Mouse (Mus musculus): ENCODE results near the gene Dync2li1.

Dync2li1 gene

DNA sequence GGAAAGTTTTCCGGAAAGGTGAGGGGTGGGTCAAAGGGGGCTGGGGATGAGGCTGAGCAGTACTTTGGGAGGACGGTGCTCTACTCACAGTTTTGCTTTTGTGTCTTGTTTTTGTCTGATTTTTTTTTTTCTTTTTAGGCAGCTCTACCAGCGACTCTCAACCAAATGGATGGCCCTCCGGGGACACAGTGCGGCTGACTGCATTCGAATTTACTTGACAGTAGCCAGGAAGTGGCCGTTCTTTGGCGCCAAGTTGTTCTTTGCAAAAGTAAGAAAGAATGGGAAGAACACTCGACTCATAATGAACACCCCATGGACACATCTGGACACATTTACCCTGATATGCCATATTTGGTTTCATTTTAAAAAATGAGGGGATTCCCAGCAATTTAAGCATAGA, 14.8 kb upstream of the Dync2li1 start:
- DNase-seq, result no peak

DNA sequence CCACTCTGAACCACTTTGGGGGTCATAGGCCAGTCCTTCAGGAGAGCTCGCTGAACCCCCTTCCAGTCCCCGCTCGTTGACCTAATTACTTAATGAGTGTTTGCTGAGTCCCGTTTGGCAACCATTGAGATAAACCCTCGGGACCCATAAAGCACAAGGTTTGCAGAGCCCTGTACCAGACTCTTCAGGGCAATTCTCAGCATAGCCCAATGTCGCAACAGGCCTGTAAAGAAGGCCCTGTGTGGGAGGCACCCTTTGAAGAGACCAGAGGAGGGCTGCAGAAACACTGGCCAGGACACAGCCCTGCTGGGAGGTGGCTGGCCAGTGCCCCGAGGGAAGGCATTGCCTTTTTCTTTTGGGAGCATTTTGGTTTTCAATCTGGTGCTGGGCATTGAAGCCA, 14.3 kb upstream of the Dync2li1 start:
- DNase-seq, result peak in 1 of 2 experiments; percentile 52

DNA sequence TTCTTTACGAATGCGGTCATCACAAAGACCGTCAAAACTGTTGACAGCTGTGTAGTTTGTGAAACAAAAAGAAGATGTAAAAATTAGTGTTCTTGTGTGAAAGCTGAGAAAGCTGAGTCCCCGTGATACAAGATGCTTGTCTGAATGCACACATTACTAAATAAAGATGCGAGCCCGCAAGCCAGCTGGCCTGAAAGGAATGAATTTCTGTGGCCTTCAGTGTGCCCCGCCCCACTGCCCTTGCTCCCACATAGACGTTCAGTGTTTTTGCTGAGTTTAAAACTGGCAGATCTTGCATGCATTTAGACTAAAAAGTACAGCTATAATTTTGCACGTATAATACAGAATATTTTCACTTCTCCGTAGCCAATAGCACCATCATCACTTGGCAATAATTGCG, 10.5 kb upstream of the Dync2li1 start:
- DNase-seq, result no peak

DNA sequence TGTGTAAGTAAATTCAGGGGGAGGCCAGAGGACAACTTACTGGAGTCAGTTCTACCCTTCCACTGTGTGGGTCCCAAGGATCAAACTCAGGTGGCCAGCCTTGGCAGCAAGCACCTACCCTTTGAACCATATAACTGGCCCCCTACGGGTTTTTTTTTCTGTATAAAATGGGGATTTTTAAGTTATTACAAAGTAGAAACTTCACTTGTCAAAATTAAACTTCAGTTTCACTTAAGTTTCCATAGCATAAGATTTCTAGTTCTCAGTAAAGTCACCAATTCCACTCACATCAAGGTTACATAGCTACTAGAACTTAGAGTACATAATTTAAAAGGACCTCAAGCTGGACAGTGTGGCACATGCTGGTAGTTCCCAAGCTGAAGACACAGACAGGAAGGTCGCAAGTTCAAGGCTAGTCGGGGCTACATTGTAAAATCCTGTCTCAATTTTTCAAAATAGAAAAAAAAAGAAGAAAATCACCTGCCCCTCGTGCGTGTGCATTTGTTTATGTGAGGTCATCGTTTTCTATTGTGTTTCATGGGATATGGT, 9.7 kb upstream of the Dync2li1 start:
- DNase-seq, result no peak

DNA sequence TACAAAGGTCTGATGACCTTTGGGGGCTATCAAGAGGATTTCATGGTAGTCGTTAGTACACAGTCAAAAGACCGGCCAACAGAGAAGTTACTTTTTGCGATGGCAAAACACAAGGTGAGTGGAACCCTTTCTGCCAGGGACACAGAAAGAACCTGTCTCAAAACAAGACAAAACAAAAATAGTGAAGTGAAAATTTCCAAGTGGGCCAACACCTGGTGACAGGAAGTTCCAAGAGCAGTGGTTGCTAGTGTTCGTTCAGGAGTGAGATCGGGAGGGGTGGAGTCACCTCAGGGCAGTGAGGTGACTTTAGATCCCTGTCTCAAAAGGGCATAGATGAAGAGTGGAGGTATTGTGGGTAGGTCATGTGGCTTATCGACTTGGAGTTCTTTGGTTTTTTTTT, 8.3 kb upstream of the Dync2li1 start:
- DNase-seq, result no peak

DNA sequence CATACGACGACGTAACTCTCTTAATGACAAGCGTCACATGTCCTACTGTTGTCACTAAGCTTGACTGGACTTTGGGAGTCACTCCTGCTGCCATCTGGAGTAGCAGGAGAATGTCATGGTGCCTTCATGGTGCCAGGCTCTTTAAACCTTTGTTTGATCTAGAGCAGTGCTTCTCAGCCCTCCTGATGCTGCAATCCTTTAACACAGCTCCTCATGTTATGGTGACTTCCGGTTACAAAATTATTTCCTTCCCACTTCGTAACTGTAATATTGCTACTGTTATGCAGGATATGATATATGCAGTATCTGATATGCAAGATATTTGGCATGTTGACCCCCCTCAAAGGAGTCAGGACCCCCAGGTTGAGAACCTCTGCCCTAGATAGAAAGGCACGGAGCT, 7.2 kb upstream of the Dync2li1 start:
- DNase-seq, result no peak

DNA sequence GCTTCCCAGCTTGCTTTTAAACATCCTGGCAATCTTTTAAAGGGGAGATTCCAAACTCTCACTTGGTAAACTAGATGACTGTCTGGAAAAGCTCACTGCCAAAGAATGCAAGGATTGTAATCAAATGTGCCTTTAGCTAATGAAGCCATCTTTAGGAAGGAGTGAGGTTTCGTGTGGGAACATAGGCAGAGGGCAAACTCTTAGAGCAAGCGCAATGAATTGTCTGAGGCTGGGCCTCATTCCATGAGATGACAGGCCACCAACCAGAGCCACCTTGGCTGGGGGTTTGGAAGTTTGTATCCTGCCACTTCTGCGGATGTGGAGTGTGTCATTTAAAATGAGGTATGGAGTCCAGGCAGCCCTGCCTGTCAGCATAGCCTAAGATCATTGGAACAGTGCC, 6.2 kb upstream of the Dync2li1 start:
- peak; percentile 57 to 84 for DNase-seq

DNA sequence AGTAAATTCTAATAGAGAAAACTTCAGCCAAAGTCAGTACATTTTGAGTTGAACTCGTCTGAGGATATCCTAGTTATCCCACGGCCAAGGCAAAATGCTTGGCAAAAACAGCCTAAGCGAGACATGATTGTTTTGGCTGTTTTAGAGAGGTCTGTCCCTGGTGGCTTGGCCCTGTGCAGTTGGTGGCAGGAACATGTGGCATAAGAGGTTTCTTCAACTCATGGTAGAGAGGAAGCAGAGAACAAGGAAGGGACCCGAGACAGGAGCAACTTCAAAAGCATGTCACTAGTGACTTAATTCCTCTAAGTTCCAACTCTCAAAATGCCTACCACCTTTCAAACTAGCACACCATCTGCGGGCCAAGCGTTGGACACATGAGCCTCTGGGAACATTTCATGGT, 5.7 kb upstream of the Dync2li1 start:
- no peak for DNase-seq

DNA sequence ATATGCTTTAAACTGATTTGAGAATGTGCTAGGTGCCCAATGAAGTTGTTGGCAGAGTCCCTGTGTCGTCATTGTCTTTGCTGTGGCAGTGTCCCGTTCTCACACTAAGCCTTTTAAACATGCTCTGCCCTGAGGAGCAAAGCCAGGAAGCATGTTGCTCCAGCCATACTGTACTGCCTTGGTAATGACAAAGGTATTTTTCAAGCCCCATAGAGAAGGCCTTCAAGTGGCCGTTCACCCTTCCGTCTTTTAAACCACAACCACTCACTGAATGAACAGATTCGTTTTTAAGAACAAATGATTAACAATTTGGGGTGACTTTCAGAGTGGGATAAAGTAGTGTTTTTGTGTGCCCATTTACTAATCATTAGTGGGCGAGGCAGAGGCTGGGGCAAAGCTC, 5.1 kb upstream of the Dync2li1 start:
- no peak for DNase-seq

DNA sequence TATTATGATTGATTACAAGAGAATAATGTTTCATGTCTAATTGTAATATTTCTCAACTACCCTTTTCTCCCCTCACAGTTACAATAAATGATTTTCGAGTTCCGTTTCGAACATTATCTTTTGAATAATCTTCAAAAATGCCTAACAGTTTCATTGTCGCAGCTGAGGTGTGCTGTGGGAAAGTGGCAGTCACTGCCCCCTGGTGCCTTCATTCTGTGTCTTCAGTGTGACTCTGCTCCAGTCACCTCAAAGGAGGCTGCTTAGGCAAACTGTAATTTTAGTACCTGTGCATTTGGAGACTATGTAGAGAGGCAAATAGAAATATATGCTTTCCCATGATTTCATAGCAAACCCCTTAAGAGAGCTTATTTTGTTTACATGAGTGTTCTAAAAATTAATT, 4.3 kb upstream of the Dync2li1 start:
- DNase-seq, result no peak

DNA sequence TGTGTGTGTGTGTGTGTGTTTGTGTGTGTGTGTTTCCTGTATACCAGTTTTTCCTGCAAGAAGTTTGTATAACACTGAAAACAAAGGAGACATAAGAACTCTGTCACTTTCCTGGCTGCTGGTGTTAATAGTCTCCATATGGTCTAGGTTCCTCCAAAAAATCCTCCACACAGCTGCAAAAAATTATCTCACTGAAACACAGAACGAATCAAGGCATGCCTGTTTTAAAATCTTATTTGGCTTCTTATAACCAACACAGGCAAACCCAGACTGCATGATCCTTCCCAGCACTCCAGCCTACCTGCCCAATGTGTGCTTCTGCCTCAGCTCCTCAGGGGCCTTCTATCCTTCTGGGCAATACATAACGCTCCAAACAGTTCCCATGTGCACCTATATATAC, 3.4 kb upstream of the Dync2li1 start:
- DNase-seq, result no peak

DNA sequence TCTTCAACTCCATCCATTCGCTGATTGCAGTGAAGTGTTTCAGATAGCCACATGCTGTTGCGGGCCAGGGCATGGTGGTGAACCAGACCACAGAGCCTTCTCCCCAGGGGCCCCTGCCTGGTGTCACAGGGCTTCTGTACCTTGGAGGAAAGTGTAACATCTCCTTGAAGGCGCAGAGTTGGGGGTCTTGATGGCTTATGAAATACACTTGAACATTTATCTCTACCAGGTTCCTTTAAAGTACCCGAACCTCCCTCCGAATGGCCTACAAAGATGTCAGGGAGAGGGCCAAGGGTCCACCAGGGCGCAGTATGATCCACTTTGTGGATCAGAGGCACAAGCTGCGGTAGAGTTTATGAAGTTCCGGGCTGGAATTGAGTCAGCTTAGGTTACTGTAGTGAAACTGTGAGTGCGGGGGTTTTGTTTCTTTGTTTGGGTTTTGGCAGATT, 585 bp downstream of the Dync2li1 start:
- no peak for DNase-seq

DNA sequence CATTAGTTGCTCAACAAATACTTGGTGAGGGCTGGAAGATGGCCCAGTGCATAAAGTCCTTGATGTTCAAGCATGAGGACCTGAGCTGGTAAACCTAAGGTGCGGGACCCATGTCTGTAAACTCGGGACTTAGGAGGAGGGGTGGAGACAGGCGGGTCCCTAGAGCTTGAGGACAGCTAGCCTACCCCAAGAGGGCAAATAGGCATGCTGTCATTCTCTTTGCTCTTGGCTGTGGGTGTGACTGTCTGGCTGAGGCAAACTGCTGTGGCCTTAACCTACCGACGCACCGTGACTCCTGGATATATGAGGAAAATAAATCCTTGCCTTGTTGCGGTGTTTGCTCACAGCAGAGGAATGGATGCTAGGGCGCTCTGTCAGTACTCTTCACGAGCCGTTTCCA, 1.4 kb downstream of the Dync2li1 start:
- DNase-seq, result no peak

DNA sequence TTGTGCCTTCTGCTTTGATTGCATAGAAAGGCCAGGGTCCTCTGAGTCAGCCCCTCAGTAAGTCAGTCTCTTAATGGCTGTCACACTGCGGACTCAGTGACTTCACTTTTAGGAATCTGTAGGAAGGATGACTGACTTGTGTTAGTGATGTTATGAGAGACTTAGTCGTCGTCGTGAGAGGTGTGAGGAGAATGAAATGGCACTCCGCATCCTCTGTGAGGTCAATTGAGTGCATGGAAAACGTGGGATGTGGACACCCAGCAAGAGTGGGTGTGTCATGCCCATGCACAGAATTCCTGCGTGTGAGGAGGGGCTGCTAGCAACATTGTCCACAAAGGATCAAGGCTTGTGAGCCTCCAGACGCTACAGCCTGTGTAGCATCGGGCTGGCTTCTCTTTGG, 2.3 kb downstream of the Dync2li1 start:
- DNase-seq, result no peak

DNA sequence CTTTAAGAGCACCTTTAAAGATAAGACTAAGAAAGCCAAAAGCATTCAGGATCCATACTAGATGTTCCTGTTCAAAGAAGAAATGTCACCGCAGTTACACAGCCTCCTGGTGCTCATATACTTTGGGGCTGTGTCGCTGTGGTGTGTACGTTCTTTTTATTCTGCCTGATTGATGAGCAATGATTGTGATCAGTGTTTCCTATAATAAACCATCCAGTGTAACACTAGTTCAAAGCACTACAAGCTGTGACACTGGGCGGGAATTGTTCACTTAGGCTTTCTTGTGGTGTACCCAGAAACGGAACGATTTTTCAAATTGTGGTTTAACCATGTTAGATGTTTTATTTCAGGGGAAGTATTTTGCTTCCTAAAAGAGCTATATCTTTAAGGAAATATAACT, 5.5 kb downstream of the Dync2li1 start:
- DNase-seq, result no peak

DNA sequence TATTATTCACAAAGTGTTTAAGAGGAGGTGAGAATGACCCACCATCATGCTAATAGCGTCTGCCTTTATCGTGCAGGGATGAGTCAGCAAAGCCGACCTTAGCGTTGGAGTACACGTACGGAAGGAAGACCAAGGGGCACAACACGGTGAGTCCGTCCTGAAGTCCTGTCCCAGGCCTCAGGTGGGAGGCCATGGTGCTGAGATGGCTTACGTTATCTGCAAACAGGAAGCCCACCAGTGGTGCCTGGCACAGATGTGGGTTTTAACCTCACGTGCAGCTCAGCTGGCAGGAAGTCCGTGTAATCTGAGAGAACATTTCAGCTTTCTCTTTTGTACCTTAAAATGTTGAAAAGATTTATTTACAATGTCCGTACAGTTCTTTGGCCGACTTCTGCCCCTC, 7.1 kb downstream of the Dync2li1 start:
- no peak for DNase-seq

DNA sequence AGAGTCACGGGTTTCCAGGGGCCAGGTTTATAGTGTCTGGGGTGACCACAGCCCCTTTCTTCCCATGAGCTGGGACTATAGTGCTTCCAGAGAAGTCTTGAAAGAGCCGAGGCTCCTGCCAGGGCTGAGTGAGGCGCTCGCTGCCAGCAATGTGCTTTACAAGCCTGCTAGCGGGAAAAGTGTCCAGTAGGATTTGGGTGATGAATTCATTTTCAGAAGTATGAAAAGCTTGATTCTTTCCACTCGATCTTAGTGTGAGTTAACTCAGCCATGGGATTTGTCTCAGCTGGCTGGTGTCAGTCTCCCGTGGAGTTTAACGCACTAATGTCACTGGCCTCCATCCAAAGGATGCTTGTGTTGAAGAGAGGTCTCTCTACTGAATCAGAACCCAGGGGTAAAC, 10.0 kb downstream of the Dync2li1 start:
- no peak for DNase-seq

DNA sequence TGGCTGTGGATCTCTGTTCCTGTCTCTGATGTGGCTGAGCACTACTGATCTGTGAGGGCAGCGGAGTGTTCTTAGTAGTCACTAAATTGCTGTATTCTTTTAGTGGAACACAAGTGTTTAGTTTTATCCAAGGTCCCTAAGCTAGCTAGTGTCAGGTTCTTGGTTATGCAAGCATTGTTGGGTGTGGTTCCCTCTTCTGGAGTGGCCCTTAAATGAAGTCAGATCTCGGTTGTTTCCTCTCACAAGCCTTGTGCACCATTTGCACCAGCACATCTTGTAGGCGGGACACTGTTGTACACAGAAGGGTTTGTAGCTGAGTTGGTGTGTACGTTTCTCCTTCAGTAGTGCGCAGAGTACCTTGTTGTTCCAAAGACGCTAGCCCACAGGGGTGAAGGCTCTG, 11.7 kb downstream of the Dync2li1 start:
- no peak for DNase-seq

DNA sequence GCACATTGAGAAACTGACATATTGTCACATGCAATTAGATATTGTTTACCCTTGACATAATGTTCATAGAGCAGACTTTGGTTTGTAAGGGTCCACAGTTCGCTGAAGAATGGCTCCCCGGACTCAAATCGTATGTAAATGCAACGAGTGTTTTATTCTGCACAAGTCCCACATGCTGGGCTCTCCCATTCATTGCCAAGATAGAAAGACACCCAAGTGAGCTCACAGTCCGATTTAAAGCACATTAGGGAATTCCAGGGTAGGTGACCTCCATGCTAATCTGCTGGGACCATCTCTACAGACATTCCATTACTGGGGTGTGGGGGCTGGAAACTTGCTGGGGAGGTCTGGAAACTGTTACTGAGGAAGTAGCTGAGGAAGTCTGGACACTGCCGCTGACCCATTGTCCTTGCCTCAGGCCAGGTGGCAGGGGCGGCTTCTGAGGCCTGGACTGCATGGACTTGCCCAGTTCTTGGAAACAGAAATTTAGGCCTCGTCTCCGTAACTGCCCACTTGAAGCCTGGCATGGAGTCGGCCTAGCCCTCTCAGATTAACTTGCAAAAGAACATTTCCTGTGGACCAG, 13.6 kb downstream of the Dync2li1 start:
- DNase-seq, result no peak

DNA sequence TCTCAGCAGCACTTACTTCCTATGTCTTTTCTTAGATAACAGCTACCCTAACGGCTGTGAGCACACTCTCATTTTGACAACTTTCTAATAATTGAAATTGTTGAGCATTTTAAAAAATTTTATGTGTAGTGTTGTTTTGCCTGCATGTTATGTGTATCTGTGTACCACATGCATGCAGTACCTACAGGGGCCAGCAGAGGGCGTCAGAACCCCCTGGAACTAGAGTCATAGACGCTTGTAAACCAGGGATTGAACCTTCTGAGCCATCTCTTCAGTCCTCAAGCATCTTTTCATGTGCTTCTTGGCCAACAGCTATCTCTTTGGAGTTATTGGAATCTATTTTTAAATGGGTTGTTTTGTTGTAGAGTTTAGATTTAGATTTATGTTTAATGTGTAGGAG, 15.6 kb downstream of the Dync2li1 start:
- peak in 1 of 2 experiments; percentile 56 for DNase-seq

DNA sequence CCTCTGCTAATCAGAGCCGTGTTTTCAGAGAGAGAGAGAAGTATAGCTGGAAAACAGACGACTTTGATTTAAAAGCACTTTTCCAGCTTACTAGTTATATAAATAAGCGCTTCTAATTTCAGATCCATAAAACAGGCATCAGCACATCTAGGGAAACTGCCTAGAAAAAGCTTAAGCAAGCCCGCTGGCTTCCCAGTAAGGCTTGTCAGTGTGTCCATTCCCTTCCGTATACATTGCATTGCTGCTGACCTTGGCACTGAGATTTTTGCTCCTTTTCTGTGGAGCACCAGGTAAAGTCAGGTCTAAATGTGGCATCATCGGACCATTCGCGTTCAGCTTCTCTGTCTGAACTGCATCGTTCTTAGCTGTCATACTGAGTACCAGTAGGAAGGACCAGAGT, 16.0 kb downstream of the Dync2li1 start:
- DNase-seq, result no peak

DNA sequence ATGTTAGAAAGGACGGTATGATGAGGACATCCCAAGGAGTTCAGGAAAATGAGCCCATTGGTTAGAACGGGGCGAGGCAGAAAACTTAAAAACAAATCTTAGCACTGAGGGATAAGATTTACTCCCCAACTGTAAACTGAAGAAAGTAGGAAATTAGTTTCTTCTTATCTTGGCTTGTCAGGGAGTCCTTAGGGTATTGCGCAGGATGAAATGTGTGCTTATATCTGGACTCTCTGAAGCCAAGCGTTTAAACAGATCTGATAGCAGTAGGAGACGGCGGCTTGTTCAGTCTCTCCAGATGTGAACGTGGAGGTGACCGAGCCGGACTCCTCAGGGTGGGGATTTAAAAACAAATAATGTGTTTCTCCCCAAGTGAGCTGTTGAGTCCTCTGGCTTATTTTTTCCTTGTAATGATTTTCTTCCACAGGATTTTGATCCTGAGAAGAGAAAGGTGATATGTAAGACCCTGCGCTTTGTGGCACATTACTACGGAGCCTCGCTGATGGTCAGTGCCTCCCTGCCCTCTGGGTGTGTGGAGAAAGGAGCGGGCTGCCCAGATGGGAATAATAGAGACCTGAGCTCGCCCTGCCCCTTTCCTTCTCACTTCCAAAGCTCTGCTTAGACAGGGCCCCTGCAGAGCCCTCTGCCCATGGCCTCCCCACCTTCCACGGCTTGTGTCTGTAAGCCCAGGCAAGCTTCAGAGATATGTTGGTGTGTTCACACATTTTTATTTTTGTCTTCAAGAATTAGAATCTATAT, 18.2 kb downstream of the Dync2li1 start:
- DNase-seq, result no peak

DNA sequence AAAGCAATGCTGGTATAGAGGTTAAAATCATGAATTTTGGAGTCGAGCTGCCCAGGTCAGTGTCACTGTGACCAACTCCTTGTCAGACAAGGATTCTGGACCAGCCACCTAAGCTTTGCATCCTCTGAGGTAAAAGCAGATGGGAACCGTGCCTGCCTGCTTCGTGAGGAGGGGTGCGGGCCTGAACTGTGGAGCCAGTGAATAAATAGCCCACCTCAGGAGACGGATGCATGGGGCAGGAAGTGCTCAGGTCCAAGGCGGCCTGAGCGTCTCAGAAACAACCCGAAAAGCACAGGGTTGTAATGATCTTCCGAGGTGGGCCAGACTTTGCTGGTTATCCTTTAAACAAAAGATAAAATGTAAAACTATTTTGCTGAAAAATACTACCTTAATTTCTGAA, 18.8 kb downstream of the Dync2li1 start:
- no peak for DNase-seq

DNA sequence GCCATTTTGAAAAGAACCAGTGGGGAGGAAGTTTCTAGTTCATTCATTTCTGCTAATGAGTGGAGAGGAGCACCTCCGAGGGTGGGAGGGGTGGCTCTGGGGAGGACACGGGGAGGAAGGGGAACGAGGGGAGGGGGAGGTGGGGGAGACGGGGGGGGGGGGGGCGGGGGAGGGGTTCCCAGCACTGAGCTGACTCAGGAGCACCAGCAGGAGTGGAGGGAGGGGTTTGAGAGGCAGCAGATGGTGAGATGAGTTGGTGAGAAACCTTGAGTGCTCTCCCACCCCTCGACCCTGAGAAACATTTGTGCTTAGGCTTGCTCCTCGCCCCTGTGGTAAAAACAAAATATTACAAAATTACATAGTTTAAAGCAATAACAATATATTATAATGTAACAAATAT, 19.6 kb downstream of the Dync2li1 start:
- no peak for DNase-seq

DNA sequence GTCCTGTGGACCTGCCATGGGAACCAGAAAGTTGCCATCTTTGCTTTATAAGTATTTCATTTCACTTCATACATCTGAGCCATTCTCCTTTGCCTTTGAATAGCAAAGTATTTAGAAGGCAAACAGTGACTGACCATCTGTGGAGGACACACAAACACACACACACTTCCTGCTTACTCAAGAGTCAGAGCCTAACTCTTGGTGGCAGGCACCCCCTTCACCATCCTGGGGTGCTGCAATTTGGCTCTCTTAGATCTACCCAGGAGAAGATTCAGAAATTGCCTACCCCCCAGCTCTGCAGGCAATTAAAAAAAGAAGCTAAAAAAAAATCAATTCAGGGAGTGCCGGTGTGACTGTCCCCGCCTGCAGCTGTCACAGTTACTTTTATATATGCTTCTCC, 20.2 kb downstream of the Dync2li1 start:
- no peak for DNase-seq
